Mouse (Mus musculus) bone marrow, adult 2 months (tissue): ENCODE measurements around the gene Plekha1. TPM values are rescaled to one million over a fixed set of nuclear protein-coding genes. Genes with fewer than 3 reads are reported as not detected.

Experiments
- H3K27ac ChIP-seq: fragments of 200-500 bp; 2 replicates; pipeline ENCODE4 v1.5.1; 2012; ENCODE audit warnings: low read depth, mild to moderate bottlenecking, control low read depth, inconsistent platforms, low read length; ENCODE audit not compliant: control insufficient read depth, poor library complexity, insufficient read depth
- H3K4me1 ChIP-seq: fragments of 200-500 bp; 2 replicates; pipeline ENCODE4 v1.6.1; 2011; ENCODE audit warnings: low read length; ENCODE audit not compliant: control insufficient read depth, insufficient read depth
- H3K4me3 ChIP-seq: fragments of 200-500 bp; replicated peaks from 2 replicates; pipeline ENCODE3; 2011; ENCODE audit warnings: mild to moderate bottlenecking, low read depth, low read length, control low read depth; ENCODE audit not compliant: control insufficient read depth
- CTCF ChIP-seq: fragments of 200-500 bp; IDR thresholded peaks from 2 replicates; pipeline ENCODE4 v1.5.1; 2011; ENCODE audit warnings: low read length, control low read depth; ENCODE audit not compliant: control insufficient read depth, insufficient read depth
- POLR2A ChIP-seq: fragments of 200-500 bp; IDR thresholded peaks from 2 replicates; pipeline ENCODE4 v1.6.1; 2011; ENCODE audit warnings: low read depth, mild to moderate bottlenecking, control low read depth, low read length, borderline replicate concordance; ENCODE audit not compliant: control insufficient read depth
- WGBS: fragments of 180-500 bp; shearing (Covaris S2); methylation state at CpG from one replicate; pipeline ENCODE4 v1.1.7; 2018; 5-methylcytosine and 5-hydroxymethylcytosine counted together
- polyA plus RNA-seq: library from polyadenylated mRNA; stranded (reverse); fragments of >200 nt; gene quantifications from 2 replicates; pipeline ENCODE4 v1.2.4, GENCODE M21; 2011; ENCODE audit warnings: low replicate concordance; ENCODE audit not compliant: missing spikeins, insufficient read depth, insufficient read length

The Plekha1 gene
- polyA plus RNA-seq, 1 experiment: 13.4 TPM

DNA sequence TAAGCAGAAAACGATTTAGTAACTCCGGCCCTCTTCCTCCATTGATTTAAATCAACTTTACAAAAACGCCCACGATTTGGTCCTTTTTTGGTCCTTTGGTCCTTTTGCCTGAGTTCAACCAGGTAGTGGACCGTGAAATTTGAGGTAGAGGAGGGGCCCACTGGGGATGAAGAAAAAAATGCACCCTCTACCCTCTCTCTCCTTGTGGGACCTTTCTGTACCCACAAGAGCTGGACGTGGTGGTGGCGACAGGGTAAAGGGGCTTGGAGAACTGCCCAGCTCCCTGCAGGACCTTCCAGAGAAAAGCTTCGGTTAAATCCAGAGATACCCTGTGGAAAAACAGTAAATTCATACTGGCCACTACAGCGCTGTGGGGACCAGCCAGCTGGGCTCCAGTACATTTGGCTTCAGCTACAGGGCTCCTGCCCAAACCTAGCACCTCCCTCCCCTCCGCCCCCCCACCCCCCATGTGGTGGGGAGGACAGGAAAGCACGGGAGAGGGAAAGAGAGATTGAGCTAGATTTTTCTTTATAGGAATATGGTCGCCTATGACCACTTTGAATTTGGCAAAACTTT is 71.8 kb downstream of the Plekha1 start:
- 32% methylated on average over 12 of the region's 12 CpGs for WGBS
- H3K4me3 ChIP-seq: no peak overlapping the region
- H3K27ac ChIP-seq: no peak overlapping the region
- peaks cover 1% of the 10 kb centered on the region; the same call in 1 of the 2 replicates for H3K4me1 ChIP-seq
- TF ChIP-seq POLR2A (no peak), CTCF (no peak)

DNA sequence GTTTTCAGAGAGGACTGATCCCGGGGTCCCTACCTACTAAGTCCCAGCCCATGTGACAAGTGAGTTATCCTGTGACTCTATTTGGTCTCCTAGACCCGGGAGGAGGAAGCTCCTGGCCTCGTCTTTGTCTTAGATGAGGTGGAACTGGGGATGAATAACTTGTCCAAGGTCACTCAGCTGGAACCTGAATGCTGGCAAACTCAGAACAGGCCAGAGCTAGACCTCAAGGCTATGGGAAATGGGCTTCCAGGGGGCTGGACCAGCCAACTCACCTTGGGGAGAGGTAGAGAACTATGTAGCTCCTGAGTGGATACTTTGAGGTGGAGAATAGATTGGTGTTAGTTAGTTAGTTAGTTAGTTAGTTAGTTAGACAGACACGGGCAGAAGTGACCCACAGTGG is 72.4 kb downstream of the Plekha1 start:
- no peak overlapping the region for H3K4me3 ChIP-seq
- no peak overlapping the region for H3K27ac ChIP-seq
- TF ChIP-seq CTCF (no peak), POLR2A (no peak)
- peaks cover 1% of the 10 kb centered on the region; the same call in 1 of the 2 replicates for H3K4me1 ChIP-seq
- WGBS: 39% methylated on average over 4 of the region's 4 CpGs

DNA sequence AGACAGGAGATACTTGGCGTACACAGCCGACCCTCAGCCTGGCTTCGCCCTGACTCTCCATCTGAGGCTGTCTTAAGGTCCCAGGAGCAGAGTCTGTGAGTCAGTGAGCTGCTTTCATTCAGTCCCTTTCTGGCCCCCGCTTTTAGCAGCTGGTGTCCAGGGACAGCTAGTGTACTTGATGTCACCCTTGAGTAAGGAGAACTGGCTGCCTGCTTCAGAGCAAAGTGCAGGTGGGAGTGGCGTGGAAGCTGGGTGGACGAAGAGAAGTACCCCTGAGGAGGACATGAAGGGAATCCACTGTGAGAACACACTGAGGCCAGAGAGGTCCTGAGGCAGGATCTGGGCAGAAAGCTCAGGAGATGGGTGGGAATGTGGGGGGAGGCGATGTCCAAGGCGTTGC is 73.3 kb downstream of the Plekha1 start:
- WGBS: 86% methylated on average over 8 of the region's 8 CpGs
- H3K4me3 ChIP-seq: no peak overlapping the region
- TF ChIP-seq CTCF: no peak
- TF ChIP-seq POLR2A: no peak
- no peak overlapping the region for H3K27ac ChIP-seq
- peaks cover 1% of the 10 kb centered on the region for H3K4me1 ChIP-seq

DNA sequence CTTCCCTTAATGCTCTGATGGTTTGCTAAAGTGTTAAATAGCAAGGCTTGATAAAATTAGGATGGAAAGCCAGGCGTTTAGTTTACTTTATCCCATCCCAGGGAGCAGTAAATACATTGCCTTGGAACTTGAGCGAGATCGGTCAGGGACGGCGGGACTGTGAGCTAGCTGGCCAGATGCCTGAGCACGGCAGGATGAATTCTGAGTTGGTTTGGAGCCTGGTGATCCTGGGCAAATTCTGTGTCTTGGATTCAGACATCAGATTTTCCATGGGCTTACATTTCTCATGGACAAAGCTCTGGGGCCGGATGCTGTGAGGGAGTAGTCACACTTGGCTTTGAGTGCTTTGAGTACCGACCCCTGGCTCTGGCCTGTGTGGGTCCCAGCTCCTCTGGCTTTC is 75.2 kb downstream of the Plekha1 start:
- TF ChIP-seq POLR2A (no peak), CTCF (no peak)
- H3K4me1 ChIP-seq: peaks cover 1% of the 10 kb centered on the region
- no peak overlapping the region for H3K27ac ChIP-seq
- WGBS: 86% methylated on average over 8 of the region's 8 CpGs
- H3K4me3 ChIP-seq: no peak overlapping the region

DNA sequence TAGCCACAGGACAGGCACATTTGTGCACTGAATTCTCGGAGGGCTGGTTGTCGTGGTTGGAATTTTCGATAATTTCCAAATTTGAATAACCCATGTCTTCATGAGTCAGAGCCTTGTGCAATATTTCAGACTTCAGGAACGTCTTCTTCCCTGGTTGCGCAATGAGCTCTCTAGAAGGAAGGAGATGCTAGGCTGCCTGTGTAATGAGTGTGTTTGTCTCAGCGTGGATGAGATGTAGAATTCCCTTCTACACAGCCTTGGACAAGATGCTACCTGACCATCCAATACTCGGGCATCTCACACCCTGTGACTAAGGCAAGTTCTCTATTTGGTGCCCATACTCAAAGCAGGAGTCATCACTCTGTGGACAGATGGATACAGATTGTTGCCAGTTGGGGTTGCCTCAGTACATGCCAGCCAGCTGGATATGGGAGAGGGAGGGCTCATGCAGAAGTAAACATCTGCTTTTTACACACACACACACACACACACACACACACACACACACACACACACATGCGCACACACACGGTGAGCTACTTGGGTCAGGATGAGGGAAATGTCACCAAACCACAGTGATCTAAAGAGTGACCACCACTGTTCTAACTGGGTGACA is 77.8 kb downstream of the Plekha1 start:
- TF ChIP-seq CTCF: no peak
- TF ChIP-seq POLR2A: no peak
- H3K4me3 ChIP-seq: no peak overlapping the region
- H3K27ac ChIP-seq: no peak overlapping the region
- H3K4me1 ChIP-seq: no peaks in the 10 kb centered on the region; the same call in 1 of the 2 replicates
- WGBS: 45% methylated on average over 9 of the region's 9 CpGs

DNA sequence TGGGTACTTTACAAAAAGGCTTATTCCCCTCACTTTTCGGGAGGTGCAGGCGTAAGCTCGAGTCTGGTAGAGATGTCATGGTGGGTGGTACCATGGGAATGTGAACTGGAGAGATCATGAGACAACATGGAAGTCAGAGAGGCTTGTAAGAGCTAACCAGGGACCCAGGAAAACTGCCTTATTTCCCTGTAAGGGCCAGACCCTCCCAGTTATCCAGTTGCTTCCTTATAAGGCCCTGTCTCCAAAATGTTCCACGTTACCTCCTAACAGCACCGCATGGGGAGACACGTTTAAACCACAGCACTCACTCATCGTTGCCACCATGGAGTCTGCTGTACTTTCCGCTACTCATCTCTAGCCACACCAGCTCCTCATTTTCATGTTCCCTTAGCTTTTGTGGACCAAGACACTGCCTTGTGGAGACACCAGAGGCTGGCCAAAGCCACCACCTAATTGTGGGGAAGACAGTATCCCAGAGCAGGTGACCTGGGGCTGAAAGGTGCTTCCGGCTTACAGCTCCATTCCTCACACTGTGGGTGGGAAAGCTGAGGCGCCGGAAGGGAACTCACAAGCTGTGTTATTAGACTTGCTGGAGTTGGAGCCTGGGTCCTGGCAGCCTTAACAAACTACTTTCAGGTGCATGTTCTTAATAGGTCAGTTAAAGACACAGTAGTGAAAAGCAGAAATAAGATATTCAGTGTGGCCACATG is 79.4 kb downstream of the Plekha1 start:
- no peak overlapping the region for H3K27ac ChIP-seq
- H3K4me3 ChIP-seq: no peak overlapping the region
- TF ChIP-seq POLR2A: no peak
- no peak for TF ChIP-seq CTCF
- 85% methylated on average over 11 of the region's 11 CpGs for WGBS
- no peaks in the 10 kb centered on the region; the same call in 1 of the 2 replicates for H3K4me1 ChIP-seq

DNA sequence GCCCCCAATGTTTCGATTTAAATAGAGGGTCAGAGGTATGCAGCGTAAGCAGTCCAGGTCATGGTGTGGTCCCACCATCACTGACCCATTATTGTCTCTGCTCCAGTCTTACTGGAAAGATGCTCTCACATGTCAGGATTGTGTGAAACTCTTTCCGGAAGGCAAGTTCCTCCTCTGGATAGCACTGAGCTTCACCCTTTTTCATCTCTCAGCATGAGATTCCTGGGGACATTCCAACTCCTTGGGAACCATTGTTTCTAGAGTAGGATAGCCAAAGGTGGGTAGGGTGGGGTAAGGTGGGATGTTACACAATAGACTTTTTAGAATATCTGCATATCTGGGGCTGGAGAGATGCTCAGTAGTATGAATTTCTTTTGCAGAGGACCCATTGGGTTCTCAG is 80.2 kb downstream of the Plekha1 start:
- TF ChIP-seq CTCF (no peak), POLR2A (no peak)
- H3K4me3 ChIP-seq: no peak overlapping the region
- H3K27ac ChIP-seq: no peak overlapping the region
- H3K4me1 ChIP-seq: no peaks in the 10 kb centered on the region; the same call in 1 of the 2 replicates
- WGBS: 82% methylated on average over 3 of the region's 3 CpGs

DNA sequence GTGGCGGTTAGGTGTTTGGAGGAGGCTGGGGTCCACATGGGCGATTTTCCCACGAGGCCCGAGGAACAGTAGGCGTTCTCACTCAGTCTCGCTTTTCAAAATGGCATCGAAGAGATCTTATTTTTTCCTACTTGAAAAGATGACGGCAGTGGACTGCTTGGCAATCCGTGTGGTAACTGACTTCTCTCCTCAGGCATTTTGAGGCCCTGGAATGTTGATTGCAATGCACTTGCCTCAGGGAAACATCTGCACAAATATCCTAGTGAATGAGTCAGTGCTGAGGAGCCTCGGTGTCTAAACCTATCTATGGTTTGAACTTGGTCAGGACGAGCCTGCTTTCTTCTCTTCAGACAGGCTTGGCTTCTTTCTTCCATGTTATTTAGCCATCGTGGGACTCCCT is 80.7 kb downstream of the Plekha1 start:
- H3K4me1 ChIP-seq: no peaks in the 10 kb centered on the region; the same call in 1 of the 2 replicates
- WGBS: 87% methylated on average over 12 of the region's 12 CpGs
- no peak overlapping the region for H3K4me3 ChIP-seq
- H3K27ac ChIP-seq: no peak overlapping the region
- TF ChIP-seq POLR2A (no peak), CTCF (no peak)
